Mouse (Mus musculus): ENCODE results near the gene Gm10842.

DNA sequence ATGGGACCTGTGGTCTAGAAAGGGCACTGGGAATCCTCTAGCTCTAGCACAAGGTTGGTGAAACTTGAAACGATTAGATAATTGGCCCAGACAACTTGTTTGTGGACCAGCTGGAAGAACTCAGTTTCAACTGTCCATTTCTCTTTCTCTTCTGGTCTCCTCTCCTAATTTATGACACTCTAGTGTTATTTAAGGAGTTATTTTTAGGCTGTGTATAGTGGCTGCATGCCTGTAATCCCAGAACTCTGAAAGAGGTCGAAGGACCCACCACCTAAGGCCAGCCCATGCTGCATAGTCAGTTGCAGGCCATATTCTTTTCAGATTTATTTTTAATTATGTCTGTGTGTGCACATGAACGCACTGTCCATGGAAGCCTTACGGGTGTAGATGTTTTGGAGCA is 32.8 kb downstream of the Gm10842 start:
- TF ChIP-seq POLR2A (IDR thresholded peaks at IDR 0.05; ENCODE audit: borderline replicate concordance, insufficient read depth, low read length) (no peak), CTCF (IDR thresholded peaks at IDR 0.05; ENCODE audit: borderline replicate concordance, insufficient read depth, low read depth, low read length) (no peak)
